Mouse (Mus musculus) layer of hippocampus, adult 9-11 months (tissue): ENCODE measurements around the gene Pafah1b2.

Source experiments
- DNase-seq: peaks from one replicate; pipeline ENCODE4 v3.0.0; 2022

Pafah1b2 gene

DNA sequence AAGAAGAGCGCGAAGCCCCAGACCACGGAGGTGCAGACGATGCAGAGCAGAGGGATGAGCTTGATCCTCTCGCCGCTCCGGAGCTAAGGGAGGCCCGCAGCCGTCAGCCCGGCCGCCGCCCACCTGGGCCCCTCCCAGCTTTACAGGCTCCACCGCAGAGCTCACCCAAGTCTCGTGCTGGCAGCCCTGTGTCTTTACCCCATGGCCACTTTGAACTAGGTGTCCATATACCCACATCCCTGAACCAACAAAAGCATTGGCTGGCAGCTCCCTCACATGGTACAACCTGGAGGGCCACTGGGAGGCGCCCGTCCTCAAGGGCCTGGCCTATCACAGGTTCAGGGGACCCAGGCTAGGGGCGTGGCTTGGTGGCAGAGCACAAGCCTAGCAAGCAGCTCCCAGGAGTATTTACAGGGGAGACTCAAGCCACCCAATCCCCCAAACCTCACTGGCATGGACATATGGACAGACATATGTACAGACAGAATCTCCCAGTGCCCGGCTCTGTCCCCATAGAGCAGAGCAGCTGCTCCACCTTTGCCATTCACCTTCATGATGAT is 71.1 kb downstream of the Pafah1b2 start:
- no peak for DNase-seq

DNA sequence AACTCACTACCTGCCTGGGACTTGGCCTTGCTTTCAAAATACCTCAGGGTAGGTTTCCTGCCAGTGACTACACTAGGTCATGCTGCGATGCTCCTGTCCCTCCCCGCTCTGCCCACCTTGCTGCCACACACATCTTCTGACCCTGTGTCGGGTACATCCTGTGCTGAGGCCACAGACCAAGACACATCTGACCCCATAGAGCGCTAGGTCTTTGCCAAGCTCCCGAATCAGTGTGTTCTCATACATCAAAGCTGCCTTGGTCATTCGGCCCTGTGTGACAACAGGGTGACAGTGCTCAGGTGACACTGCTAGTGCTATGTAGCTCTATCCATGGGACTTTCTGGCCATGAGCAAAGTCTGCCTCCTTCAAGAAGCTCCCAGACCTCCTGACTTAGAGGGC is 72.7 kb downstream of the Pafah1b2 start:
- DNase-seq: no peak

DNA sequence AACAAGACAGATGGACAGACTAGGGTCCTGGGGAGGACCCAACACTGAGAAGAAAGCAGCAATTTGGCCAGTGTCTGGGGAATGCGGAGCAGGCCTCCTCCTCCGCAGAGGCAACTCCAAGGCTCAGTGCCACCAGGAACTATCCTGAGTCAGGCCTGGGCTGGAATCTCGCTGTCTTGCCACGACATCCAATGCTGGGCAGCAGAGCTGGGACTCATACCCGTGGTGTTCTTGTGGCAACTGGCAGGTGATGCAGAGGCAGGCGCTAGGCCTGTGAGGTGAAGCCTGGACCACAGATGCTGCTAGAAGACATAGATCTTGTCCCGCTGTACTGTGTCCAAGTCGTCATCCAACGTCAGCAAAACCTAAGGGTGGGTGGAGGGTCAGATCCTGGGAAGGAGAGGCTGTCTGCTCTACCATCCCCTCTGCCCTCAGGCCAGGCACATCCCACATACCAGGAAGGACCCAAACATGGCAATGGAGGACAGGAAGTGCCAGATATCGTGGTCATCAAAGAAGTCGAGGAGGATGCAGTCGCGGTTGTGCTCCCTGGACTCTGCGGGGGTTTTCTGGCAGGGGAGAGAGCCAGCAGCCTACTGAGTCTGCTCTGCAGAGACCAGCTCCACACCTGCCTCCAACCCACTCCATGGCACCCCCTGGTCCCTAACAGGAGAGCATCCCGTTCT is 73.4 kb downstream of the Pafah1b2 start:
- no peak for DNase-seq

DNA sequence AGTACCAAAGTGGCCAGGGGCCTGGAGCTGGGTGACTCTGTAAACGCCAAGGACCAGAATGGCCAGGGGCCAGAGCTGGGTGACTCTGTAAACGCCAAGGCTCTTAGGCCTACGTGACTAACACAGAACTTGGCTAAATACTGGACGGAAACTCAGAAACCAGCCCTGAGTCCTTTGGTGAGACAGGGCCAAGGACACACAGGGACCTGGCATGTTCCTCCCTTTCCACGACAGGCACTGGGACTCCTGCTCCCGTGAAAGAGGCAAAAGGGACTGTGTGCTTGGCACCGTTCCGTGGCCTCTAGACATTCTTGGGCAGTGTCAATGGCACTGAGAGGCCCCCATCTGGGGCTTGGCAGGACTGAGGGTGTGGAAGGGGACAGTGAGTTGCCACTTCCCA is 74.4 kb downstream of the Pafah1b2 start:
- DNase-seq: no peak

DNA sequence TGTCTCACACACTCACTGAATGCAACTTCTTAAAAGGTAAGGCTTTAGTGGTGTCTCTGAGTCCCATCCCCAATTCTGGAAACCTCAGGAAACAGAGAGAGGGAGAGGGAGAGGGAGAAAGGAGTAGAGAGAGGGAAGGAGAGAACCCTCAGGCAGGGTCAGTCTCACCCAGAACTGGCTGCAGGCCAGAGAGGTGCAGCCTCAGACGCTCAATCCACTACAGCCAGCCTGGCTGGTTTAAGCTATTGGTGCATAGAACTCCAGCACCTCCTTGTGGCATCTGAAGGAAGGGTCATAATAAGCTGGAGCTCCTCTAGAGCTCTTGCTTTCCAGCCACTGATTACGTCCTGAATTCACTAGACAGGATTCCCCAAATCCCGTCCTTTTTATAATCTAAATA is 75.6 kb downstream of the Pafah1b2 start:
- peak; percentile 40 for DNase-seq

DNA sequence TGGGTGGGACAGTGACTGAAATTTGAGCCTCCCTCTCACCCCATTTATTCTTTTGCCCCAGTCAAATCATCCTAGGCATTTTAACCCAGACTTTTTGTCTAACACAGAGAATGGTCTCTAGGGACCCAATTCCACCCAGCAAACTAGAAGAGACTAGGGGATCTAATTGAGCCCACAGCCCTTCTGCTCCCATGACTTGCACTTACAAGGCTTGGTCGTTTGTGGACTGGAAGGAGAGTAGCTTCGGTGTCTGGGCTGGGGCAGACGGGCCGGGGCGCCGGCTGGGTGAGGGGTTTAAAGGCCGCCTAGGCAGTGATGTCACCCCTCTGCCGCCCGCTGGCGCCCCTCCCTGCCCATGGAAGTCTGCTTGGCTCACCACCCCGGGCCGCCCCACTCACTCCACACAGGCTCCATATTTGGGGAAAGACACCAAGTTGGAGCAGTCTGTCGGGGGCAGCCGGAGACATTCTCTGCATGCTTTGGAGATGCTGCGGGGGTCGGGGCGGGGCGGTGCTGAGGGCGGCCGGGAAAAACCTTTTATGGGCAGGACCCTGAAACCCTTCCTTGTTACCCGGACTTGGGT is 76.8 kb downstream of the Pafah1b2 start, which contains the start of gene Tagln:
Tagln (minus strand) TSS at position 431 of the 583 bp plus-strand sequence.
- no peak for DNase-seq

DNA sequence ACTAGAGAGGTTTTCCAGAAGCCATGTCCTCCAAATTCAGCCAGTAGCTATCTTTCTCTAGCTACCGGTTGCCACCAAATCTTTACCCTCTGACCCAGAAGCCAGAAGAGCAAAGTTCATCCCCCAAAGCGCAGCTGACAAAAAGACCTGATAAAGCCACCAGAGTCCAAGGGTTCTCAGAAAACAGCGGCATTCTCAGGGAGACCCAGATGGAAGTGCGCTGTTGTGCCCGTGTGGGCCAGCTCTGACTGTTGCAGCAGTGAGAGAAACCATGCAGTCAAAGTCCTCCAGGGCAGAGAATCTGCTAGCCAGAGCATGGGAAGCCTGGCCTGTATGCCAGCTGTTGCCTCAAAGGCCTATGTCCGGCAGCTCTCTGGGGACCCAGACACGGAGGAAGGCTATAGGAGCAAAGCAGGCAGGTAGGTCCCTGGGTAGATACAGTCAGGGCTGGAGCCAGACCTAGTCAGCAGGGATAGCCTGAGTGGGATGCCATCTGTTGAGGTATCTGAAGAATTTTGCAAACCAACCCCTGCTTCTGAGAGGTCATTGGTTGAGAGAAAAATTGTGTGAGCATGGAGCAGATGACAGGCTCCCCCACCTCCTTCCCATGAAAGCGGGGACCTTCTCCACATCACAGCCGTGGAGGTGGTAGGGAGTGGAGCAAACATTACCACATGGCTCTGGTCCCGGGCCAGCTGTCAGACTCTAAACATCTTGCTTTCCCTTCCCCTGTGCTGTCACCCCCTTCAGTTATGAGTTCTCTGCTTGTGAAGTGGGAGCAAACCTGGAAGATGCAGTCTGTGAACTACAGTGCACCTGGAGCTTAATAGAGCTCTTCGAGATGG is 79.7 kb downstream of the Pafah1b2 start:
- DNase-seq: peak; percentile 60

DNA sequence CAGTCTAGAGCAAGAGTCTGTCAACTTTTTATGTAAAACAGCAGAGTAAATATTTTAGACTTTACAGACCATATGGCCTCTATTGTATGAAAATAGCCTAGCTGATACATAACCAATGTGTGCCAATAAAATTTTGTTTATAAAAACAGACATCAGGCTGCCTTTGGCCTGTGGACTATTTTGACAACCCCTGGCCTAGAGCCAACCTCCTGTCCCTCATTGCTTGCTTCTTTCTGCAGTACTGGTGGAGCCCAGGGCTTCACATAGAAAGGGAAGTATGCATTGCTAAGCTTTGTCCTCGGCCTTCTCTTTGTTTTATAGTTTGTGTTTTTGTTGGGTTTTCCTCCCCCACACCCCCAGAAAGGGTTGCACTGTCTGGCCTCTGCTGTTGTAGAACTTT is 80.5 kb downstream of the Pafah1b2 start:
- DNase-seq: no peak

DNA sequence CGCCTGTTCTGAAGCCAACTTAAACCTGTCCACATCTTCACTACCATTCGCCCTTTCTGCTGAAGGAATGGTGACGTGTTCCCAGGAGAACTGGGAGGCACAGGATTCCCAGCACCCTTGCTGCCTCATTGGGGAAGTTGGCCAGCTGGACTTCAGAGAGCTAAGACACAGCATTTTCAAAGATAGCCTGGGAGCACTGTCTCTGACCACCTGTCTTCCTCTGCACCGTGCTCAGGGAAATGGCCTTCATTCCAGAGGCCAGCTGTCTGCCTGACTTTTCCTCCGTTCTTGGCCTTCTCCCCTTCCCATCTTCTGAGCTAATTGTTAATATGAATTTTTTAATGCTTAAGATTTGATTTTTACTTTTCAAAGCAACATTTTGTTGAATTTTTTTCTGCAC is 83.2 kb downstream of the Pafah1b2 start:
- no peak for DNase-seq

DNA sequence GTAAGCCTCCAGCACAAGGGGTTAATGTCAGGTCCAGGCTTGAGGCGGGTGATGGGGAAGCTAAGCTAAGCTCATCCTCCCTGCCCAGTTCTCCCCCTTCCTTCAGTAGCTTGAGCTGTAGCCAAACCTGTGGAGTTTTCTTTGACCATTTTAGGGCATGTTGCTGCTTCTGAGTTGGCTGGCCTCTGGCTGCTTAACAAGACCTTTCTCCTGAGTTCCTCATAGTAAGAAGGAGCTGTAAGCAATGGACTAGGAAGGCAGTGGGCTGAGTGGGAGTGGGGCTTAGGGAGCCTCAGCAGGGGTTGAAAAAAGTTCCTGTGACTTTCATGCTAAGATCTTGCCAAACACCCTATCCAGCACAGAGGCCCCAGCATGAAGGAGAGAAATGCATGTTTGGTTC is 92.6 kb downstream of the Pafah1b2 start:
- no peak for DNase-seq

DNA sequence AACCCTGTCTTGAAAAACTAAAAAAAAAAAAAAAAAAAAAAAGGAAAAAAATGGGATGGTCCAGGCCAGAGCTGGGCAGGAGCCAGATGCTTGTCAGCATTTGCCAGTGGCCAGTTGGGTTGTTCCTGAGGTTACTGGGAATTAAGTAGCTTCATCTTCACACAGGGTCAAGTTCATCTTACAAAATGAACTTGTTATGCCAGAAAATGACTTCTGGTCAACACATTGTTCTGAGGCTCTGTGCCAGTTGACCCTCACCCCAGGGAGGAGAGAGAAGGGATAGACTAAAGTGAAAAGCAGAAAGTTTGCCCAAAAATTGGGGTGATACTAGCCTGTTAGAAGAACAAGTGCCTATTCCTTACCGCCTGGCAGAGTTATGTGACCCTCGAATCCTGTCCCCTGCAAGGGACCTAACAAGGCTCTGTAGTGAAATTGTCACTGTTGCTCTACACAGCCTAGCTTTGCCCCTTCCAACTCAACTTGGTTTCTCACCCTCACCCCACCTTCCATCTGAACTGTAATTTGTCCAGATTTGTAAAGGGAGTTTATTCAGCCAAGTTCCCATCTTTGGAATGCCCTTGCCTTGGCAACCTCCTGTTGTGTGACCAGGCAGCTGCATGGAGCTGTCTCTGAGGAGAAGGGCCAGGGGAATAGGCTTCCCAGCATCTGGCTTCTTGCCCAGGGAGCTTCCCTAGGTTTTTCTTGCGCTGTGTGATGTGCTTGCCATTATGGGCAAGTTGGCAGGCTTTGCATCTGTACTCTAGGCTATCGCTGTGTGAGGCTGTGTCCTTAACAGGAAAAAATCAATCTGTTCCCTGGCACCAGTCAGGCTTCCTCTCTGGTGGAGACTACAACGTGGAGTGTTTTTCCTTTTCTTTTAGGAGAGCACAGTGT is 95.2 kb downstream of the Pafah1b2 start:
- peak; percentile 62 for DNase-seq

DNA sequence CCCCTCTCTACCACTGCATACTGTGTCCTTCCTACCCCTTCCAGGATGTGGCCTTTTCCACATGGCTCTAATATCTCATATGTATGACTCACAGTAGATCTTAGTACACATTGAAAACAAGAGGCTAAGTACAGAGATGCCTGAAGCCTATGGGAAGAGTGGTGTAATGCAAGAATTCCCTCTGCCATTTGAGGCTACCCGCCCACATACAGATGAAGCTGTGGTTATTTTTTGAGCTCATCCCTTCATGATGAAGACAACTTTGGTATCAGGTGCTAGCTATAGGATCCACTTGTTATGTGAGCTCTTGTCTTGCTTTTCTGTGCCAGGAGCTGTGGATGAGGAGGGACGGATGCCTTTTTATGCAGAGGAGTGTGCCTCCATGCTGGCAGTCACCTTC is 96.8 kb downstream of the Pafah1b2 start:
- DNase-seq: no peak
